Mouse (Mus musculus) neural tube, embryonic 11.5 days (tissue): Measurements from ENCODE around the gene A630089N07Rik. TPM values are rescaled to one million over a fixed set of nuclear protein-coding genes. Genes with fewer than 3 reads are reported as not detected.
"Not testable (repeated sequence)": the region's sequence is repeated elsewhere in the genome, so short reads cannot be mapped to it uniquely, and the experiment has no call there.

Experiments used
- ATAC-seq: fragments of 200-750 bp; cut with Nextera tagmentation; 2 replicates; pipeline ENCODE4 v1.8.0; 2017; ENCODE audit warnings: moderate number of reproducible peaks, mild to moderate bottlenecking, moderate TSS enrichment, moderate library complexity; ENCODE audit not compliant: insufficient read depth, low FRiP score, low TSS enrichment
- DNase-seq: peaks from one replicate; pipeline ENCODE4 v3.0.0-alpha.2; 2015; ENCODE audit warnings: low spot score
- H3K27ac ChIP-seq: fragments of 300-500 bp; sonication (generic); 2 replicates; pipeline ENCODE4 v1.5.1; 2014; ENCODE audit warnings: low read depth, mild to moderate bottlenecking, low read length
- H3K27me3 ChIP-seq: fragments of 300-500 bp; sonication (generic); 2 replicates; pipeline ENCODE4 v1.6.1; 2014; ENCODE audit warnings: mild to moderate bottlenecking, low read length, mixed read lengths; ENCODE audit not compliant: control insufficient read depth, insufficient read depth
- H3K36me3 ChIP-seq: fragments of 300-500 bp; sonication (generic); 2 replicates; pipeline ENCODE4 v1.6.1; 2014; ENCODE audit warnings: mild to moderate bottlenecking, low read length, moderate library complexity, mixed read lengths; ENCODE audit not compliant: control insufficient read depth, insufficient read depth
- H3K4me1 ChIP-seq: fragments of 300-500 bp; sonication (generic); 2 replicates; pipeline ENCODE4 v1.6.1; 2014; ENCODE audit warnings: low read length, mixed read lengths; ENCODE audit not compliant: control insufficient read depth, insufficient read depth
- H3K4me2 ChIP-seq: fragments of 300-500 bp; sonication (generic); 2 replicates; pipeline ENCODE4 v1.6.1; 2014; ENCODE audit warnings: low read depth, mild to moderate bottlenecking, moderate library complexity
- H3K4me3 ChIP-seq: fragments of 300-500 bp; sonication (generic); 2 replicates; pipeline ENCODE4 v1.5.1; 2014; ENCODE audit warnings: low read depth, low read length
- H3K9ac ChIP-seq: fragments of 300-500 bp; sonication (generic); 2 replicates; pipeline ENCODE4 v1.6.1; 2014; ENCODE audit warnings: mild to moderate bottlenecking, low read length
- H3K9me3 ChIP-seq: fragments of 300-500 bp; sonication (generic); 2 replicates; pipeline ENCODE4 v1.6.1; 2016; ENCODE audit warnings: low read length; ENCODE audit not compliant: control insufficient read depth
- WGBS: fragments of 180-500 bp; shearing (Covaris S2); extraction: QIAGEN DNeasy Blood & Tissue Kit; methylation state at CpG from one replicate; pipeline ENCODE4 v1.1.7; 2014; 5-methylcytosine and 5-hydroxymethylcytosine counted together
- polyA plus RNA-seq: library from polyadenylated mRNA; unstranded; fragments of >200 nt; fragmentation: Nextera tagmentation; extraction: Ambion mirVana; gene quantifications from 2 replicates; pipeline ENCODE4 v1.2.1, GENCODE M21; 2014

Gene A630089N07Rik
- polyA plus RNA-seq, 1 experiment from 2014 or later: 25.0 TPM

DNA sequence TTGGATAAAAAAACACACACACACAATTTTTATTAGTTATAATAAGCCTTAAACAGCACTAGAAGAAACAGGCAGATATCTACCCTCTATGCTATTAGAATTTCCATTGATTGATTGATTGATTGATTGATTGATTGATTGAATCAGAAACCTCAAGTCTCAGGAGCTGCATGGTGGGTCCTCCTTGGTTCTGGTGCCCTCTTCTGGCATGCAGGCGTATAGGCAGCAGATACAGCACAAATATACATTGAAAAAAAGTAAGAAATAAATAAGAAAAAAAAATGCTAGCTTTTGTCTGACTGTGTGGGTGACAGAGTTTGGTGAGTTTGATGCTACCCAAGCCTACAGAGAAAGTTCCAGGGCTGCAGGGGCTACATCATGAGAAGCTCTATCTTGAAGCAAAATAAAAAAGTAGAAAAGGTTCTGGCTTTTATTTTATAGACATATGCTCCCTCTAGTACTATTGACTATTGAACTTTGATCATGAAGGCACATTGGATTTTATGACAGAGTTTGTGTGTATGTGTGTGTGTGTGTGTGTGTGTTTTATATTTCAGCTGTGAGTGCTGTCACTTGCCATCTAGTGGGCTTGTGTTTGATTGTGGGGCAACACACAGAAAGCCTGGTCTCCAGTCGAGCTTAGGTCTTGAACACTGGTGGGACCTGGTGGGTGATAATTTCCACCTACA, 59.4 kb downstream of the A630089N07Rik start:
- Histone ChIP-seq H3K27ac (no peak overlapping the region), H3K4me3 (no peak overlapping the region), H3K4me2 (no peak overlapping the region), H3K9me3 (no peaks in the 10 kb centered on the region), H3K27me3 (no peaks in the 10 kb centered on the region), H3K9ac (no peak overlapping the region), H3K4me1 (no peaks in the 10 kb centered on the region), H3K36me3 (no peaks in the 10 kb centered on the region)
- ATAC-seq (no peak), DNase-seq (no peak)
- 76% methylated on average over 2 of the region's 2 CpGs for whole genome bisulfite sequencing

DNA sequence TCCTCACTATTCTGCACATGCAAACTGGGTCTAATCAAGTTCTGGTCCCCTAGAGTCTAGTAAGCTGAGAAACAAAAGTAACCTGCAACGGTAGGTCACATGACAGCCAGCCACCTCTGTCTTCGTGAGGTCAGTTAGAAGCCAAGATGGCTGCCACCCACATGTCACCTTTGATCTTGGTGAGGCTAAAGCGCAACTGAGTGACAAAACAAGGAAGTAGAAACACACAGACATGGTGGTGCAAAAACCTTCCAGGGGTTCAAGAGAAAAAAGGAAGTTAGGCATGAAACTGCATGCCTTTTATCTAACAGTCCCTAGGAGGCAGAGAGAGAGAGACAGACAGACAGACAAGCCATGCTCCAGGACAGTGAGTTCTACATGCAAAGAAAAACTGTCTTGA, 60.2 kb downstream of the A630089N07Rik start:
- no peak for DNase-seq
- H3K27me3 ChIP-seq: no peaks in the 10 kb centered on the region
- no peak overlapping the region for H3K27ac ChIP-seq
- H3K4me2 ChIP-seq: no peak overlapping the region
- no peaks in the 10 kb centered on the region for H3K4me1 ChIP-seq
- no peak for ATAC-seq
- H3K36me3 ChIP-seq: no peaks in the 10 kb centered on the region
- no peak overlapping the region for H3K4me3 ChIP-seq
- H3K9ac ChIP-seq: no peak overlapping the region
- H3K9me3 ChIP-seq: no peaks in the 10 kb centered on the region
- WGBS: 98% methylated on average over 3 of the region's 3 CpGs

DNA sequence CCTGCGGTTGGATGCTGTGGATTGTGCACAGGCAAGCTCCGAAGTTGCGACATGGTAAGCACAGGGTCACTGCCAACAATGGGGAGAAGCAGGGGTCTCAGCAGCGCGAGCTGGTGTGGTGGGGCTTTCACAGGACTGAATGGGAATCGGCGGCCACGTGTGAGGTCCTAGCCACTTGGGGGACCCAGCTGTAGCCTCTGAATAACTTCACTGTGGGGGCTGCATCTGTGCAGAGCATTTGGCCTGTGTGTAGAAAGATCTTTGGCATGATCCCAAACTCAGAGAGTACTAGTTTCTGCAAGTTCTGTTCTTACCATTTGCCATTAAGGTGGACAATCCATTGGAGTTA, 84.9 kb downstream of the A630089N07Rik start:
- H3K27me3 ChIP-seq: not testable (repeated sequence)
- peak overlapping the region; percentile 53 for H3K9ac ChIP-seq
- 0% methylated on average over 8 of the region's 8 CpGs for WGBS

DNA sequence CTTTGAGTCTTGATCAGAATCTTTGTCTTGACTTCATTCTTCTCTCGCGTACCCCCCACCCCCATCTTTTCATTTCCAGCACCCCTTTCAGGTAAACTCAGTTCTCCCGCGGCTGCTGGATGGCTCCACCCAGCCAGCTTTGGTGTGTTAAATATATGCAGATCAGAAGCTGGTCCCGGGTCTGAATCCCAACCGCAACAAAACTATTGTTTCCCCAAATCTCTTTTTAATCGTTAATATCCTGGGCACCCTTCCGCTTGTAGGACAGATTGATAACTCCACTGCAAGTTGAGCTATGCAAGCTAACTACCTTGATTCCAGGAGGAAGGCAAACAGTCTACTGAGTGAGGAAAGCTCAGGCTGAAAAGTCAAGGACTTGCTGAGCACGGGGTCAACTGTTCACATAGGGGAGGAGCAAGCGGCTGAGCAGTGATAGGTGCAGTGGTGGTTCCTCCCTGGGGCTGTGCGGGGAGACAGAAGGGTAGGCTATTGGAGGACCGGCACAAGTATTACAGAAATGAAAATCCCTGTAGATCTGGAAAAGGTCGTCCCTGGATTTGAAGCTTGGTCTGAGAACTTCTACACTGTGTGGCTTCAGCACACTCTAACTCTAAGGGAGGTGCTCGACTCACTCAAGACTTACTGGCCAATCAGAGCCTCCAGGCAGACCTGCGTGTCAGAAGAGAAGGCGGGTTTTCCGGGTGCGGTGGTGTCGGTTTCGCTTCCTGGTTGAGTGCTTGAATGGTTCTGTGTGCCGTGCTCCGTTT, 85.5 kb downstream of the A630089N07Rik start, which contains the start of gene B230307C23Rik:
Gene B230307C23Rik, plus strand, starts transcription at position 700 of the 767 bp plus-strand sequence.
- H3K36me3 ChIP-seq: no peaks in the 10 kb centered on the region
- H3K4me1 ChIP-seq: peaks cover 4% of the 10 kb centered on the region
- peak within 1 kb of the TSS; percentile 53 for H3K9ac ChIP-seq
- DNase-seq: peak; percentile 86
- H3K27me3 ChIP-seq: no peaks in the 10 kb centered on the region
- no peaks in the 10 kb centered on the region for H3K9me3 ChIP-seq
- peak within 1 kb of the TSS; percentile 49; the same call in 1 of the 2 replicates for H3K27ac ChIP-seq
- ATAC-seq: peak; percentile 98
- WGBS: 2% methylated on average over 22 of the region's 22 CpGs
- peak within 1 kb of the TSS; percentile 56 for H3K4me3 ChIP-seq
- peak within 1 kb of the TSS; percentile 63 for H3K4me2 ChIP-seq

More for the DNA sequence above, 84.9 kb downstream of the A630089N07Rik start:
- not testable (repeated sequence) for H3K9me3 ChIP-seq, H3K27ac ChIP-seq, DNase-seq, H3K36me3 ChIP-seq, H3K4me1 ChIP-seq
- H3K4me2 ChIP-seq: peak overlapping the region; percentile 63
- ATAC-seq: peak; percentile 73
- H3K4me3 ChIP-seq: peak overlapping the region; percentile 56

DNA sequence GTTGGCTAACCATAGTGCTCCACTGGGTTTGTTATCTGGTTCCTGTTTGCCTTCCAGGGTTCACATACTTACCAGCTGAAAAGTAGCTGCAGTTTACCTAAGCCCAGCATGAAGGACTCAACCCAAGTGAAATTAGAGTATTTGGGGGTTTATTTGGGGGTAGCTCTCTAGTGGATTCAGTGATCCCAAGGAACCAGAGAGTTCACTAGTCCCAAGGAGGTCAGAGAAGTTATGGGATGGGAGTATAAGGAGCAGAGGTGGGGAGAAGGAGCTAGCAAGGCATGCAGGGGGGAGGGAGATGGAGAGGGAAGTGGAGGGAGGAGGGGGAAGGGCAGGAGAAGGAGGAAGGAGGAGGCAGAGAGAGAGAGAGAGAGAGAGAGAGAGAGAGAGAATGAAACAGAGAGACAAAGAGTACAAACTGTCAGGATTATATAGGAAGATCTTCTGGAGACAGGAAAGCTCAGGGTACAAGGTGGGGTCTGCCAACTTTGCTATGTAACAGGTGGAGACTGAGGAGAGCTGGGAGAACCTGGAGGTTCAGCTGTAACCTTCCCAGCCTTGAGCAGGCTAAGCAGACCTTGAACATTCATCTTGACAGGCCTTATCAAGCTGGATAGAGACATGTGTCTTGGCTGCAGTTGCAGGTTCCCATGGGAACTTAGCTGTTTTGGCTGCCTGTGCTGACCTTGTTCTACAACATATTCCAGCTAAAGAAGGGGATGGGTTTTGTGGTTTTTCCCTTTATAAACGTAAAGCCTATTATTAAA, 86.2 kb downstream of the A630089N07Rik start:
- 0 out of 2 replicates have a peak overlapping the region, but pooled peaks have one; percentile 56 for H3K4me3 ChIP-seq
- no peaks in the 10 kb centered on the region for H3K36me3 ChIP-seq
- H3K4me1 ChIP-seq: peaks cover 4% of the 10 kb centered on the region
- no peaks in the 10 kb centered on the region for H3K9me3 ChIP-seq
- ATAC-seq: no peak
- H3K9ac ChIP-seq: no peak overlapping the region
- WGBS: 15% methylated on average over 1 of the region's 1 CpGs
- no peaks in the 10 kb centered on the region for H3K27me3 ChIP-seq
- DNase-seq: no peak
- H3K4me2 ChIP-seq: peak overlapping the region; percentile 63
- no peak overlapping the region for H3K27ac ChIP-seq

DNA sequence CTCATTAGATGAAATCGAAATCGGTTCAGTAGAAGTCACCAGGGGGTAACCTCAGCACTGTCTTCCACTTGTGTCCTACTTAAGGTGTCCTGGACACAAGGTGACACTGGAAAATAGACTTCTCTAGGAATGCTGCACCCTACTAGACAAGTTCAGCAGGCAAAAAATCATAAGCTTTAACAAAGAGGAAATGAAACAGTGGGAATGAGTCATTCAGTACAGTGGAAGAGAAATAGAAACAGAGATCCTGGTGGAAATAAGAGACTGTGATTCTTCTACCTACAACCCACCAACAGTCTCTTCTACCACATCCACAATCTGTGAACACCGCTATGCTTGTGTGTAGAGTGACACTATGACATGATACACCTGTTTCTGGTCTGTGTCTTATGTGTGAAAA, 89.8 kb downstream of the A630089N07Rik start:
- H3K9me3 ChIP-seq, DNase-seq, ATAC-seq, H3K36me3 ChIP-seq, H3K27ac ChIP-seq, H3K9ac ChIP-seq, H3K27me3 ChIP-seq, H3K4me2 ChIP-seq, H3K4me1 ChIP-seq, H3K4me3 ChIP-seq: not testable (repeated sequence)
- WGBS: 80% methylated on average over 3 of the region's 3 CpGs

DNA sequence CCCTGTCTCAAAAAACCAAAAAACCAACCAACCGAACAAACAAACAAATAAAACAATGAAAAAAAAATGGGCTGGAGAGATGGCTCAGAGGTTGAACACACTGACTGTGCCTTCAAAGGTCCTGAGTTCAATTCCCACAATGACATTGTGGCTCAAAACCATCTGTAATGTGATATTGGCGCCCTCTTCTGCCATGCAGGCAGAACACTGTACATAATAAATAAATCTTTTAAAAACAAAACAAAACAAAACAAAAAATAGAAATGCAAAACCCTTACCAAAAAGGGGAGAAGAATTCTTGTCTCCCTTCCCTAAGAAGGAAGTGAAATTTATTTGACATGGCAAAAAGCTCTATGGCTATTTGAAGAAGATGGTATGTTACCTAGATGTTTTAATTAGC, 90.7 kb downstream of the A630089N07Rik start:
- Histone ChIP-seq H3K27ac (no peak overlapping the region), H3K9me3 (no peaks in the 10 kb centered on the region), H3K9ac (no peak overlapping the region), H3K4me1 (no peaks in the 10 kb centered on the region), H3K4me2 (no peak overlapping the region), H3K4me3 (no peak overlapping the region), H3K36me3 (no peaks in the 10 kb centered on the region), H3K27me3 (no peaks in the 10 kb centered on the region)
- ATAC-seq (no peak), DNase-seq (no peak)
- 67% methylated on average over 2 of the region's 2 CpGs for WGBS

DNA sequence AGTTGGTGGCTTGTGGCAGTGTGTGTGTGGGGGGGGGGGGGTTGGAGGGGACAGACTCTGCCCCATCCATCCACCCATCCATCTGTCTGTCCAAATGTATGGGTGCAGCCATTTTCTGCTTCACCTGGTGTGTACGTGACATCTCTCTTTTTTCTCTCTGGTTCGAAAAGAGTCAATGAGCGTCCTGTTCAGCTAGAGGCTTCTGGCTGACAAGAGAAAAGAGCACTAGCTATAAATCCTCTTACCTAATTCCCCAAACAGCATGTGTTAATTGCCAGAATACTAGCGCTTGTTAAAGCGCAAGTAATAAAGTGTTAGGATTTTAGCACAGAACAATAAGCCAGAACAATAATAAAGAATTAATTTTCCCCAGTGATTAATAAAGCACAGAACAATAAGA, 97.7 kb downstream of the A630089N07Rik start:
- Histone ChIP-seq H3K9me3 (no peaks in the 10 kb centered on the region), H3K9ac (no peak overlapping the region), H3K4me1 (no peaks in the 10 kb centered on the region), H3K4me2 (no peak overlapping the region), H3K4me3 (no peak overlapping the region), H3K27me3 (no peaks in the 10 kb centered on the region), H3K36me3 (no peaks in the 10 kb centered on the region), H3K27ac (no peak overlapping the region)
- ATAC-seq: no peak
- DNase-seq: no peak
- WGBS: 39% methylated on average over 5 of the region's 5 CpGs
